Mouse (Mus musculus): ENCODE data around the gene AI182371.
A peak's percentile ranks its signal among the peaks of the same experiment; 100 is the strongest.

Gene AI182371

GRCm38 (mm10) chr2:35070275-35070674 lies 31.1 kb downstream of the AI182371 start:
- DNase-seq (ENCODE audit: extremely low read depth, insufficient read length, low spot score) = no peak

DNA sequence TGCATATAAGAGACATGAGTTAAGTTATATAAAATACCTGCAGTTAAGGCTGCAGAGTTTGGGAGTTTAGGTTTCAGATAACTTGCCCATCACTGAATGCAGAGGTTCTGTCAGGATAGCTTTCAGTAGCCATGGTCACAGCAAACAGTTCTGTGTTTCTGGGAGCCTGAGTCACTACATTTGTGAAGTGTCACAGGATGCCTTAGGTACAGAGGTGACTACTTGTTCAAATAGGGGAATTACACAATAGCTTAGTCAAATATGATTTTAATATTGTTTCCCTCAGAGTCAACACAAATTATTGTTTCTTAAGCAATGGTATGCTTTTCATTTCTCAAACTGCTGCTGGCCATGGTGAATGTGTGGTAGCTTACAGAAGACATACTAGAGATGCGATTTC lies 32.2 kb downstream of the AI182371 start:
- DNase-seq (ENCODE audit: extremely low read depth, insufficient read length, low spot score) = no peak

DNA sequence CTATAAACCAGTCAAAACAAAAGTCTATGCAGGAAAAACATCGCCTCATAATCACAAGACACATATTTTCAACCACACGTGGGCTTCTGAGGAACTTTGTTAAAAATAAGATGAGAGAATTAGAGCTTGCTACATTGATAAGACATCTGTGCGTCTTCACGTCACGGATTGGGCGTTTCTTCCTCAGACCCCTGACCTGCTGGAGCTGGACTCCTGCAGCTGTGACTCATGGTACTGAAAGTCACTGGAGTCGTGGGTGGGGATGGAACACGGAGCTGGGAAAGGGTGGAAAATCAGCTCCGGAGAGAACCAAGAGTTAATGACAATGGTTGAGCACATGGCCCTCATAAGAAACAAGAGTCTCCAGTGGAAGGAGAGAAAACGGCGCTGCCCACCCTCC lies 34.2 kb downstream of the AI182371 start:
- DNase-seq (ENCODE audit: extremely low read depth, insufficient read length, low spot score) = no peak

DNA sequence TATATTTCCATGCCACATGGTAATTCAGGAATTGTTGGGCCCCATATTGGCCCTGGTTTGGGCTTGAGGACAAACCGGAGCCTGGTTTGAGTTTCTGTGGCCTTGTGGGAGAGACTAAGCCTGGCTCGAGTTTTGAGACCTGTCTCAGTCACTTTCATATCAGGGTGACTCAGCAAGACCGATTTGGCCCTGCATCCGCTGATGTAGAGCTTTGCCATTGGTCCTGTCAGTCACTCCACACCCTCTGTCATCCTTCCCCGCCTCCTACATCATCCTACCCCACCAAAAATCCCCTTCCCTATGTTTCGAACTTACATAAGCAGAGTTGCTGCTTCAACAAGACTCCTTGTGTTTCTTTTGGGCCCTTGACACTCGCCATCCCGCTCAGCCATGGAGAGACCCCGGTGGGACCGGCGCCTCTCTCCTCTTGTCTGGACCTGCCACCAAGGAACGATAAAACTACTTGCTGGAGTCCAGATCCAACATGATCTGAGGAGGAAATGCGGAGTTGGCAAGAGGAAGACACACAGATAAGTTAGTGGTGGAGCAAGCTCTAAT lies 34.7 kb downstream of the AI182371 start:
- peak; percentile 22 for DNase-seq (ENCODE audit: extremely low read depth, insufficient read length, low spot score)

- DNase-seq (ENCODE audit: extremely low read depth, insufficient read length, low spot score) = no peak
These were observed 37.9 kb downstream of the AI182371 start for GRCm38 (mm10) chr2:35063333-35064030.

- no peak for DNase-seq (ENCODE audit: extremely low read depth, insufficient read length, low spot score)
These were observed 40.0 kb downstream of the AI182371 start, which contains the start of gene Hc for GRCm38 (mm10) chr2:35061338-35061737. Gene Hc, minus strand, starts transcription at chr2:35061438.

DNA sequence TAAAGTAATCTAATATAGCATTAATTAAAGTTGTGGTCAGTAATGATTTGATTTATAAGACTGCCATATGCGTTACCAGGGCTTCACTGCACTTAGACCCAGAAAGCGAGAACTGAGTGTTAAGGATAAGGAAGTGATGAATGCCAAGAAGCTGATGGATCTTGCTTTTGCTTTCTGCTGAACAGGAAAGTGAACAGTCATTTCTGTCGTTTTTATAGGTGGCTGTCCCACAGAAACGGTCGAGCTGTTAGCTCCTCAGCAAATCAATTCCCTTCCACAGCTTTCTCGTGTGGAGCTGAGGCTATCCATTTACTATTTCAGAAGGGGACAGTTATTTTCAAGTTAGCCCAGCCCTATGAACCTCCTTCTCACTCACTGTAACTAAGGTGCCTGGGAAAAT lies 40.4 kb downstream of the AI182371 start:
- DNase-seq (ENCODE audit: extremely low read depth, insufficient read length, low spot score) = no peak

DNA sequence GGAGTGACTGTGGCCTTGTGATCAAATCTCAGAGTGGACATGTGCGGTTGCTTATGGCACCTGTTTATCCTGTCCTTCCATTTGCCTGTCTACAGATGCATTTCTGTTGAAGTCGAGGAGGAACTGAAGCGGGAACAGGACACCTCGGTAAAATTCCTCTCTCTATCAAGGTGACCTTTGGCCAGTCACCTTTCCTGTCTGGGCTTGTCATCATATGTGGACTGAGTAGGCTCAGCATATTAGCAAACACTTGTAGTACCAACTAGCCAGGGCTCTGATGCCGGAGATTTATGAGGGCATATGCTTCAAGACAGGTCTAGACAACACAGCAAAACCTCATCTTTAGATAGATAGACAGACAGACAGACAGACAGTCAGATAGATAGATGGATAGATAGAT lies 41.1 kb downstream of the AI182371 start:
- no peak for DNase-seq (ENCODE audit: extremely low read depth, insufficient read length, low spot score)

GRCm38 (mm10) chr2:35058325-35058724 lies 43.0 kb downstream of the AI182371 start:
- no peak for DNase-seq (ENCODE audit: extremely low read depth, insufficient read length, low spot score)

DNA sequence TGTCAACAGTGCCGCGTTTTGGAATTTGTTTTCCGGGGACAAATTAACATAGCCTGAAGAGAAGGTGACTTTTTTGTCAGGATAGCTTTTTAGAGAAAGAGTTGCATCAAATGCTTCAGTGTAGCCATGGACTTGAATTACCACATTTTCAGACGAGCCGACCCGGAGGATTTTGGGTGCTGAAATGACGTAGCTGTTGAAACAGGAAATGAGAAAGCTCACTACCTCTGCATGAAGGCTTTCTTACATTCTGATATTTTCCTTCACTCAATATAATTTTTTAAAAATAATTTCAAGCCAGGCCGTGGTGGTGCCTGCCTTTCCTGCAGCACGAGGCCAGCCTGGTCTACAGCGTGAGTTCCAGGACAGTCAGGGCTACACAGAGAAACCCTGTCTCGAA lies 44.1 kb downstream of the AI182371 start:
- DNase-seq (ENCODE audit: extremely low read depth, insufficient read length, low spot score) = no peak

DNA sequence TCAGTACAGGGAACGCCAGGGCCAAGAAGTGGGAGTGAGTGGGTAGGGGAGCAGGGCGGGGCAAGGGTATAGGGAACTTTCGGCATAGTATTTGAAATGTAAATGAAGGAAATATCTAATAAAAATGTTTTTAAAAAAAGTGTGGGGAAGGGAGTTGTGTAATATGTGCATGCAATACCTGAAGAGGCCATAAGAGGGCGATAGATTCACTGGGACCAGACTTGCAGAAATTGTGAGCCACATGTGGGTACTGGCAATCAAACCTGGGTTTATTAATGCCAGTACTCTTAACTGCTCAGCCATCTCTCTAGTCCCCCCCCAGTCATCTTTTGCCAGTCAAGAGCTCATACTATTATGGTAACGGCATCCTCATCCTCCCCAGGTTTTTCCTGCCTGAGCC lies 52.5 kb downstream of the AI182371 start:
- DNase-seq (ENCODE audit: extremely low read depth, insufficient read length, low spot score) = no peak

DNA sequence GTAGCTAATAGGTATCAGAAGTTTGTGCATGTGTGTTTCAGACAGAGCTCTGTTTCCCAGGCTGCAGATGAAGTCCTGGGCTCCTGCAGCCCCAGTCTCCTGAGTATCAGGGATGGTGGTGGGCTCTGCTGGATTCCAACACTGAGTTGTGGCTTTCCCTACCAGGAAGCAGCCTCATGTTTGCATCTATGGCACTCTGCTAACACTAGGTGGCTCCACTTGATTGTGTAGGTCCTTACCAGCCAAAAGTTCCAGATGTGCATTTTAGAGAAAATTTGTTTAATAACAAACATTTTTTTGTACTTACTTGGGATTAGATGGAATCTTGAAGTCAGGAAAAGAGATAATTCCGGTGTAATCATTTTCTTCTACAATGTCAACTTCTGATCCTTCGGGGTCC lies 56.4 kb downstream of the AI182371 start:
- no peak for DNase-seq (ENCODE audit: extremely low read depth, insufficient read length, low spot score)

- DNase-seq (ENCODE audit: extremely low read depth, insufficient read length, low spot score) = no peak
These were observed 62.6 kb downstream of the AI182371 start for GRCm38 (mm10) chr2:35038580-35039375.

All from 3134 (cell line).